Mouse (Mus musculus) ES-E14 (cell line): ENCODE results near the gene Nol3. TPM values are rescaled to one million over a fixed set of nuclear protein-coding genes. Genes with fewer than 3 reads are reported as not detected.

ENCODE experiments used
- DNase-seq: peaks from one replicate; pipeline ENCODE4 v3.0.0-alpha.2; 2013; ENCODE audit warnings: low read depth, low spot score
- H3K27ac ChIP-seq: 2 replicates; pipeline ENCODE4 v1.5.1; 2012; ENCODE audit warnings: low read depth, mild to moderate bottlenecking, low read length, moderate library complexity, mixed read lengths; ENCODE audit not compliant: poor library complexity, insufficient read depth, severe bottlenecking
- H3K36me3 ChIP-seq: 2 replicates; pipeline ENCODE4 v1.6.1; 2012; ENCODE audit warnings: mild to moderate bottlenecking, low read length, moderate library complexity, mixed read lengths; ENCODE audit not compliant: control insufficient read depth, poor library complexity, insufficient read depth, severe bottlenecking
- H3K4me1 ChIP-seq, 2 experiments: fragments of 150-350 bp in 1 of 2; sonication (generic) in 1 of 2; 2 replicates each; pipeline ENCODE4 v1.6.1; 2012; ENCODE audit warnings: low read length in 2 of 2, mild to moderate bottlenecking in 1 of 2, mixed read lengths in 1 of 2; ENCODE audit not compliant: control insufficient read depth in 2 of 2, insufficient read depth in 2 of 2, poor library complexity in 1 of 2
- H3K4me3 ChIP-seq, 2 experiments: fragments of 150-350 bp in 1 of 2; sonication (generic) in 1 of 2; 2 replicates each; pipeline ENCODE4 v1.5.1; 2012; ENCODE audit warnings: low read length in 2 of 2, low read depth in 1 of 2, mild to moderate bottlenecking in 1 of 2, mixed read lengths in 1 of 2; ENCODE audit not compliant: insufficient read depth in 1 of 2, poor library complexity in 1 of 2, severe bottlenecking in 1 of 2
- H3K9ac ChIP-seq: 2 replicates; pipeline ENCODE4 v1.6.1; 2012; ENCODE audit warnings: low read depth, mild to moderate bottlenecking, low read length, mixed read lengths; ENCODE audit not compliant: poor library complexity, insufficient read depth, severe bottlenecking
- H3K9me3 ChIP-seq: fragments of 150-350 bp; sonication (generic); 2 replicates; pipeline ENCODE4 v1.6.1; 2012; ENCODE audit warnings: low read depth, mild to moderate bottlenecking, low read length; ENCODE audit not compliant: control insufficient read depth, insufficient read depth
- CHD2 ChIP-seq: IDR thresholded peaks from 2 replicates; pipeline ENCODE4 v1.6.1; 2014; ENCODE audit warnings: mild to moderate bottlenecking, low read depth, low read length, inconsistent platforms
- HCFC1 ChIP-seq: IDR thresholded peaks from 2 replicates; pipeline ENCODE4 v1.6.1; 2012; ENCODE audit warnings: low read length, inconsistent platforms, borderline replicate concordance; ENCODE audit not compliant: insufficient read depth
- MAFK ChIP-seq: IDR thresholded peaks from 2 replicates; pipeline ENCODE4 v1.6.1; 2014; ENCODE audit warnings: mild to moderate bottlenecking, low read depth, low read length, inconsistent platforms; ENCODE audit not compliant: insufficient read depth
- ZC3H11A ChIP-seq: IDR thresholded peaks from 2 replicates; pipeline ENCODE4 v1.6.1; 2012; ENCODE audit warnings: low read depth, mild to moderate bottlenecking, inconsistent platforms, low read length, borderline replicate concordance
- ZNF384 ChIP-seq: IDR thresholded peaks from 2 replicates; pipeline ENCODE4 v1.6.1; 2012; ENCODE audit warnings: low read depth, low read length, inconsistent platforms
- in situ Hi-C, 2 experiments: fragments of 600-800 bp; cut with MboI; formaldehyde crosslinking; loops; one replicate each; pipeline ENCODE4 v1.15.1; 2025; ENCODE audit warnings: low sequenced_read_pairs in 2 of 2, inconsistent platforms in 1 of 2; ENCODE audit not compliant: unreplicated experiment in 2 of 2
- total RNA-seq: library from RNA; depleted of rRNA; stranded (reverse); fragments of 300-350 nt; gene quantifications from 2 replicates; pipeline ENCODE4 v1.2.3, GENCODE M21; 2012

The Nol3 gene
- total RNA-seq, 1 experiment: 1.0 TPM

DNA sequence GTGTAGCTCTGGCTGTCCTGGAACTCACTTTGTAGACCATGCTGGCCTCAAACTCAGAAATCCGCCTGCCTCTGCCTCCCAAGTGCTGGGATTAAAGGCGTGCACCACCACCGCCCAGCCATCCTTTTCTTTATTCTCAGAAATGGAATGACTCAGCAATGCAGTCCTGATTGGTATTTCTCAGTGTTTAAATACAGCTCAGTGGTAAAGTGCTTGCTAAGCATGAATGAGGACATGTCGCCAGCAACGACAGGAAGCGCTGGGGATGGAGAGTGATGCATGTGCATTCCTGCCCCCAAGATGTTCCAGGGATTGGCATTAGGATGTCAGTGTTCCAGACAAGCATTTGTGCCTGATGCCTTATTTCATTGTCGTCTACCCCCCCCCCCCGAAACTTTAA, 27.5 kb downstream of the Nol3 start:
- no peaks in the 10 kb centered on the region for H3K9me3 ChIP-seq
- no peak for DNase-seq
- H3K36me3 ChIP-seq: peaks cover 60% of the 10 kb centered on the region
- TF ChIP-seq ZC3H11A: no peak
- no peak for TF ChIP-seq MAFK
- no peak for TF ChIP-seq ZNF384
- TF ChIP-seq HCFC1: no peak
- TF ChIP-seq CHD2: no peak
- peak overlapping the region; percentile 27; the same call in 1 of the 2 replicates for H3K27ac ChIP-seq
- peaks cover 0 to 19% of the 10 kb centered on the region in 2 experiments; a peak in 2 of 4 replicates for H3K4me1 ChIP-seq
- in situ Hi-C loops: no loop called here
- H3K9ac ChIP-seq: no peak overlapping the region
- H3K4me3 ChIP-seq: no peak overlapping the region

DNA sequence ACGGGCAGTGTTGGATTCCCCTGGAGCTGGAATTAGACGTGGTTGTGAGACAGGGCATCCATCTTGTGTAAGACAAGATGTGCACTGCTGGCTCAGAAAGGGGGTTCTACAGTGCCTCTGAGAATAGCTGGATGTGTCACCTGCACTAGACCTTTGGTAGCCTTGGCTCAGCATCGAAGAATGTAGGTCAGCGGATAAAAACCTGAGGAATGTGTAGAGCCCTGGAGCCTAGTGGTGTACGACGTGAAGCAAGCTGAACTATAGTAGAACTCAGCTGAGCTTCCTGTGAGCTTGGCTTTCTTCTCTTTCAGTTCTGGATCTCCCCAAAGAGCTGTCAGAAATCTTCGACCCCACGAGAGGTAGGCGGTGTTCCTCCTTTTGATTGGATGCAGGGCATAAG, 27.9 kb downstream of the Nol3 start:
- H3K27ac ChIP-seq: peak overlapping the region; percentile 27; the same call in 1 of the 2 replicates
- in situ Hi-C loops: no loop called here
- H3K4me3 ChIP-seq: no peak overlapping the region
- DNase-seq: no peak
- H3K36me3 ChIP-seq: peaks cover 62% of the 10 kb centered on the region
- no peak overlapping the region for H3K9ac ChIP-seq
- H3K4me1 ChIP-seq: peaks cover 0 to 18% of the 10 kb centered on the region in 2 experiments; a peak in 2 of 4 replicates
- no peaks in the 10 kb centered on the region for H3K9me3 ChIP-seq
- TF ChIP-seq ZNF384 (no peak), HCFC1 (no peak), ZC3H11A (no peak)

DNA sequence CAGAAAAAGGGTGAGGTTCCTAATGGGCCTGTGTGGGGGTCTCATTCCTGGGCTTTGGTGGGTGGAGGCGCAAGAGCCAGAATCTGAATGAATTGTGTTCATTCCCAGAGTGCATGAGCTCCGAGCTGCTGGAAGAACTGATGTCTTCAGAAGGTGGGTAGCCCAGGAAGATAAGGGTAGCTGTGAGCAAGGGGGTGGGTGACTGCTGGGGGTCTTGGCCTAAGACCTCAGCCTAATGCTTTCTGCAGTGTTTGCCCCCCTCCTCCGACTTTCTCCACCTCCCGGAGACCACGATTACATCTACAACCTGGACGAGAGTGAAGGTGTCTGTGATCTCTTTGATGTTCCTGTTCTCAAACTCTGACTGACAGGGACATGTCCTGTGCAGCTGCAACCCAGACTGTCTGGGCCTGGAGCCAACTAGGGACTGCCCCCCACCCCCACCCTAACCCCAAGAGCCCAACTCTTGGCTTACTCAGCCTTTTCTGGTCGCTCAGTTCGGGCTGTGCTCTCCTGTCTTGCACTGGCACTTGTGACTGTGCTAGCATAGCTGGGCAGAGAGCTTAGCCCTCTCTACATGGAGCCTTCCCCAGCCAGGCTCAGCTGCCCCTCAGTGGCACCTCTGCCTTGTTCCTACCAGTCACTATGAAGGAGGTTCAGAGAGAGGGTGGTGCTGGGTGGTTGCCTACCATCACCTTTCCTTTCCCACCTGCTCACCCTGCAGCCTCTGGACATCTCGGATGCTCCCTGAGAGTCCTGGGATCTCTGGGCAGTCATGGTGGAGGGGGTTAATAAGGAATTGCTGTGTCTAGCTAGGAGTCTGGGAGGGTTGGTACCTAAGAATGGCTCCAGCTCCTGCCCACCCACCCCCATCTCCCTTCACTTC, 28.6 kb downstream of the Nol3 start:
- in situ Hi-C loops: no loop called here
- Histone ChIP-seq H3K4me3 (no peak overlapping the region), H3K27ac (peak overlapping the region; percentile 47; the same call in 1 of the 2 replicates), H3K9me3 (no peaks in the 10 kb centered on the region), H3K36me3 (peaks cover 62% of the 10 kb centered on the region), H3K9ac (no peak overlapping the region), H3K4me1 (peaks cover 0 to 18% of the 10 kb centered on the region in 2 experiments; a peak in 2 of 4 replicates)
- no peak for TF ChIP-seq CHD2
- TF ChIP-seq HCFC1: no peak
- TF ChIP-seq ZC3H11A: no peak
- TF ChIP-seq MAFK: no peak
- TF ChIP-seq ZNF384: no peak
- DNase-seq: no peak

DNA sequence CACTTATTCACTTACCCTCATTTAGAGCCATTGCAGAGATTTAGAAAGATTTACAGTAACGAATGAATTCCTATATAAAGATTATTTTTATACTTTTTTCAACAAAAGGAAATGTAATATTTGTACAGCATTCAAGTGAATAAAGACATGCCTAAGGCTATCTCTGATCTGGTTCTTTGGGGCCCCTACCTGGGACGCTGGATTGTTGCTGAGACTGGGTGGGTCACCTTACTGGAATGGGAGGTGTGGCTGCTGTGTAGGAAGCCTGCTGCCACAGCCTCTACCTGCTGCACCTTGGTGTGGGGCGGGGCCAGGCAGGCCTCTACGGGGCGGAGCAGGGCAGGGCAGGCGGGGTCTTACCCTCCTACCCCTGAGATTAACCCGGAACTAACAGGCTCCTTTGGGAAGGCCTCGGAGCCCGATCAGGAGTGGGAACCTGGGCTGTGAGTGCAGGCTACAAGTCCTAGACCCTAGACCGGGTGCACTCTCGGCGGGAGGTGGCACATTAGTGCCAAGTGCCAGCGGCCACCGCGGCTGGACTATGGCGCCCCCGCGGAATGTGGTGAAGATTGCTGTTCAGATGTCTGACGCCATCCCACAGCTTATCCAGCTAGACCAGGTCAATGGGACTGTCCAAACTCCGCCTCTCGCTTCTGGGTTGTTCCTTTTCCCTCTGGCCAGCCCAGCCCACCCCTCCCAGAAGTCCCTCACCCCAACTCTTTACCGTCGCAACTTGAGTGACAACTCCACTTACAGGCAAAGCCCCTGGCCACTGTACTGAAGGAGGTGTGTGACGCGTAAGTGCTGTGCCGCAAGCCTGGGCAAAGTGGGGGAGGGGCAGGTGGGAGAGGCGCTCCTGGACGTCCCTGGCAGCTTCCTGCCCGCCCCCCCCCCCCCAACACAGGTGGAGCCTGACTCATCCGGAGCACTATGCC, 29.5 kb downstream of the Nol3 start, which contains the start of gene Elmo3:
TSS of gene Elmo3 (plus strand) at position 391 of the 935 bp plus-strand sequence.
- H3K4me3 ChIP-seq: peak within 1 kb of the TSS; percentile 71 to 81
- TF ChIP-seq CHD2 (no peak; the same call in 1 of the 2 replicates), HCFC1 (0 out of 2 replicates have a peak, but pooled peaks have one; percentile 32), ZC3H11A (no peak), ZNF384 (no peak), MAFK (no peak)
- H3K4me1 ChIP-seq: peaks cover 0 to 15% of the 10 kb centered on the region in 2 experiments; a peak in 2 of 4 replicates
- H3K9me3 ChIP-seq: no peaks in the 10 kb centered on the region
- peaks cover 55% of the 10 kb centered on the region for H3K36me3 ChIP-seq
- H3K9ac ChIP-seq: peak within 1 kb of the TSS; percentile 78
- H3K27ac ChIP-seq: peak within 1 kb of the TSS; percentile 54
- in situ Hi-C loops: no loop called here
- DNase-seq: no peak
